Mouse (Mus musculus) kidney, postnatal 0 days (tissue): Measurements from ENCODE around the gene Ccdc115. TPM values are rescaled to one million over a fixed set of nuclear protein-coding genes. Genes with fewer than 3 reads are reported as not detected.

Source experiments
- ATAC-seq: fragments of 200-750 bp; cut with Nextera tagmentation; replicated peaks from 2 replicates; pipeline ENCODE4 v1.8.0; 2017; ENCODE audit warnings: low read depth, moderate number of reproducible peaks, moderate TSS enrichment, moderate library complexity; ENCODE audit not compliant: low FRiP score
- DNase-seq: peaks from one replicate; pipeline ENCODE4 v3.0.0-alpha.2; 2016; ENCODE audit warnings: low spot score
- H3K27ac ChIP-seq: fragments of 300-500 bp; sonication (generic); 2 replicates; pipeline ENCODE4 v1.5.1; 2014; ENCODE audit warnings: mild to moderate bottlenecking
- H3K27me3 ChIP-seq: fragments of 300-500 bp; sonication (generic); 2 replicates; pipeline ENCODE4 v1.6.1; 2014; ENCODE audit warnings: low read length, mixed read lengths; ENCODE audit not compliant: insufficient read depth
- H3K36me3 ChIP-seq: fragments of 300-500 bp; sonication (generic); 2 replicates; pipeline ENCODE4 v1.6.1; 2014; ENCODE audit warnings: low read length, mixed read lengths; ENCODE audit not compliant: insufficient read depth
- H3K4me1 ChIP-seq: fragments of 300-500 bp; sonication (generic); replicated peaks from 2 replicates; pipeline ENCODE4 v1.6.1; 2014; ENCODE audit warnings: antibody characterized with exemption, low read length, mixed read lengths; ENCODE audit not compliant: insufficient read depth
- H3K4me2 ChIP-seq: fragments of 300-500 bp; sonication (generic); 2 replicates; pipeline ENCODE4 v1.6.1; 2014; ENCODE audit warnings: mild to moderate bottlenecking, low read length, moderate library complexity, mixed read lengths
- H3K4me3 ChIP-seq: fragments of 300-500 bp; sonication (generic); replicated peaks from 2 replicates; pipeline ENCODE4 v1.5.1; 2014; ENCODE audit warnings: low read depth, low read length
- H3K9ac ChIP-seq: fragments of 300-500 bp; sonication (generic); 2 replicates; pipeline ENCODE4 v1.6.1; 2014; ENCODE audit warnings: low read depth, low read length
- H3K9me3 ChIP-seq: fragments of 300-500 bp; sonication (generic); replicated peaks from 2 replicates; pipeline ENCODE4 v1.6.1; 2016; ENCODE audit warnings: low read length, inconsistent platforms, mixed read lengths
- CTCF ChIP-seq: IDR thresholded peaks from 2 replicates; pipeline ENCODE4 v1.5.1; 2016; ENCODE audit warnings: antibody characterized with exemption, low read depth, mild to moderate bottlenecking, moderate library complexity
- WGBS: fragments of 180-500 bp; shearing (Covaris S2); extraction: QIAGEN DNeasy Blood & Tissue Kit; methylation state at CpG from one replicate; pipeline ENCODE4 v1.1.7; 2014; 5-methylcytosine and 5-hydroxymethylcytosine counted together
- polyA plus RNA-seq: library from polyadenylated mRNA; unstranded; fragments of >200 nt; fragmentation: Nextera tagmentation; extraction: Ambion mirVana; gene quantifications from 2 replicates; pipeline ENCODE4 v1.2.1, GENCODE M21; 2015

Gene Ccdc115
- polyA plus RNA-seq, 1 experiment from 2014 or later, result 42.7 TPM

DNA sequence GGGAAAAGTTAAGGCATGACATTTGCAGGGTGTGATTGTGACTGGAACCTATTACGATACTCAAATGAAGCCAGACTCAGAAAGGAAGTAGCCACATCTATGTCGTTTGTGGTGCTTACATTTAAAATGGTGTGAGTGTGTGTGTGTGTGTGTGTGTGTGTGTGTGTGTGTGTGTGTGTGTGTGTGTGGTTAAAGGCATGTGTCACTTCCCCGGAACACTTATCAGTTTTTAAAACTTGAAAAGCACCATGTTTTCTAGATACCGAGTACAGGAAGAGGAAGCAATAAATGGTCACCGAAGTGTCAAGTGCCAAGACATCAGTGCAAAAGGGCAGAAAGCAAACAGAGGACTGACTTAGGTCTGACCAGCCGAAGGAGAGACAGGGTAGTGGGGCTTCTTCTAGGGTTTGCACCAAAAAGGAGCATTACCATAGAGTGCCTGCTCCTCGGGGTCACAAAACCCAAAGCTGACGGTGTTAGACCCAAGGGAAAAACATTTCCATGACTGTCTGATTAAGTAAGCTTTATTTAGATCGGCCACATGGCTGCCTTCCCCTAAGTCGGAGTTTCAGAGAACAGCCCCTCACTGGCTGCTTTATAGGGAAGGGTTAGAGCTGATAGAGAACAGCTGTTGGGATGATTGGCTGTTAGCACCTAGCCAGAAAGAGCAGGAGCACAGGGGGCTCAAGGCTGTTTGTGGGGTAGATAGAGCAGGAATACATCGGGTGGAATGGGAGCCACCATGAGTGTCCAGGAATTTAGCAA is 39.6 kb upstream of the Ccdc115 start:
- H3K4me1 ChIP-seq, result no peaks in the 10 kb centered on the region
- no peak overlapping the region for H3K4me2 ChIP-seq
- H3K9me3 ChIP-seq, result no peaks in the 10 kb centered on the region
- no peak overlapping the region for H3K9ac ChIP-seq
- WGBS, result 25% methylated on average over 11 of the region's 11 CpGs
- H3K27ac ChIP-seq, result no peak overlapping the region
- no peak overlapping the region for H3K4me3 ChIP-seq
- TF ChIP-seq CTCF, result no peak
- H3K36me3 ChIP-seq, result no peaks in the 10 kb centered on the region
- DNase-seq (peak; percentile 18), ATAC-seq (no peak)
- no peaks in the 10 kb centered on the region for H3K27me3 ChIP-seq

DNA sequence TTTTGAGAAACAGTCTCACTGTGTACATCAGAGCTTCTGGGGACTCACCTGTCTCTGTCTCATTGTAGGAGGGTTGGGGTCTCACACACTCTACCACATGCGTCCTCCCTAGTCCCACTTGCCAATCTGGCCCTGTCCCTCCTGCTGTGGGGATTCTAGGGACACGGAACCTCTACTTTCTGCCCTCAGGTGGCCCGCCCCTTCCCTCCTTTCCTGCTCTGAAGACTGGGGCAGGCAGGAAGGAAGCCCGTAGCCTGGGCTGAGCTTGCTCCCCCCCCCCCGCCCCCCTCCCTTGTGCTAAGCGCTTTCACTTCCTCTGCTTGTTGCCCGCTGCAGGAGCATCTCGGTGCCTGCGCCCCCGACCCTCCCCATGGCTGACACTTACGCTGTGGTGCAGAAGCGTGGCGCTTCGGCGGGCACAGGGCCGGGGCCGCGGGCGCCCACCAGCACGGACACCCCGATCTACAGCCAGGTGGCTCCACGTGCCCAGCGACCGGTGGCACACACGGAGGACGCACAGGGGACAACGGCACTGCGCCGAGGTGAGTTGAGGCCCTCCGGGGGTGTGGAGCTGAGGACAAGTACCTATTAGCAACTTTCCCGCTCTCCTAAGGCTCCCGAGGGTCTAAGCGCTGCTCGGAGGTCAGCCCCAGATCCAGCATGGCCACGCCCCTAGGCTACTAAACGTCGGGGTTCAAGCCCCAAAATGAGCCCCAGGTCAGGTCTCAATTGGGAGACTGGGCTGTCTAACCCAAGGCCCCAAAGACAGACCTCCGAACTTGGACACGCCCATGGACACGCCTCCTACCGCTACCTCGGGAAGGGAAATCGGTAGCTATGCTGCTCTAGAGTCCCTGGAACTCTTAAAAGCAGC is 33.2 kb upstream of the Ccdc115 start:
- Histone ChIP-seq H3K4me3 (peak overlapping the region; percentile 57), H3K4me1 (no peaks in the 10 kb centered on the region), H3K4me2 (peak overlapping the region; percentile 99), H3K9ac (peak overlapping the region; percentile 54), H3K27ac (no peak overlapping the region), H3K27me3 (no peaks in the 10 kb centered on the region), H3K36me3 (no peaks in the 10 kb centered on the region), H3K9me3 (no peaks in the 10 kb centered on the region)
- DNase-seq (peak; percentile 51), ATAC-seq (peak; percentile 64)
- no peak; the same call in 1 of the 2 replicates for TF ChIP-seq CTCF
- WGBS, result under 1% methylated on average over 39 of the region's 43 CpGs

DNA sequence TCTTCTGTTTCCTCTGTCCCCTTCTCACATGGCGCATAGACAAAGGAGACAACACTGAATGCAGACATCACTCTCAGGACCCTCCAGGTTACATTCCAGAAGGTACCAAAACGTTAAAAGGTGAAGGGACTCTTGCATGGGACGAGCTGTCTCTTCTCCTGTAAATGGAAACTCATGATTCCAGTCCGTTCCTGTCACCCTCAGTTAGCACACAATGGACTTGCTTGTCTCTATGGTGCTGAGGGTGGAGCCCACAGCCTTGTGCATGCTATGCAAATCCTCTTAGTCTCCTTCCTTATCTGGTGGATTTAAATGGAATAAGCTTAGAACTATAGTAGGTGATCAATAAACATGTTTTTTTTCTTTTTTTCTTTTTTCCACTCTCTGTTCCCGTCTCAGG is 30.3 kb upstream of the Ccdc115 start:
- no peak overlapping the region for H3K9ac ChIP-seq
- H3K4me3 ChIP-seq, result no peak overlapping the region
- no peak overlapping the region for H3K4me2 ChIP-seq
- H3K36me3 ChIP-seq, result no peaks in the 10 kb centered on the region
- DNase-seq, result no peak
- H3K4me1 ChIP-seq, result no peaks in the 10 kb centered on the region
- ATAC-seq, result no peak
- no peak for TF ChIP-seq CTCF
- H3K27ac ChIP-seq, result no peak overlapping the region
- H3K27me3 ChIP-seq, result no peaks in the 10 kb centered on the region
- H3K9me3 ChIP-seq, result no peaks in the 10 kb centered on the region
- WGBS, result 82% methylated on average over 5 of the region's 5 CpGs

DNA sequence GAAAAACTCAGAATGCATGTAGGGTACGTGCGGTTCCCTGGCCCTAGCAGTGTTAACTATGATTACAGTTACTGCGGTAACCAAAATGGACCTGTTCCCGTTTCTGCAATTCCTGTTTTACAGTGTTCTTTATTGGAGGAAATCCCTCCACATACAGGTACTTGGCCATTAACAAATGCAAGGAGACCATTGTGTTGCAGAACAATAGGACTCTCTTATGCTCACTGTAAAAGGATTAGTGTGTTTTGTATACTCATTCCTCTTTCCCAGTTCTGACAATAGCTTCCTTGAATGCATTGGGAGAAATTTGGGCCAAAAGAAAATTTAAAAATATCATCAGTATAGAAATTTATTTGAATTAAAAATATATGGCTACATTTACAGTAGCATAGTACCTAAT is 29.0 kb upstream of the Ccdc115 start:
- ATAC-seq (no peak), DNase-seq (no peak)
- no peak overlapping the region for H3K4me2 ChIP-seq
- no peak for TF ChIP-seq CTCF
- H3K9me3 ChIP-seq, result no peaks in the 10 kb centered on the region
- H3K36me3 ChIP-seq, result no peaks in the 10 kb centered on the region
- no peaks in the 10 kb centered on the region for H3K4me1 ChIP-seq
- 87% methylated on average over 4 of the region's 4 CpGs for WGBS
- no peak overlapping the region for H3K9ac ChIP-seq
- no peak overlapping the region for H3K27ac ChIP-seq
- no peaks in the 10 kb centered on the region for H3K27me3 ChIP-seq
- no peak overlapping the region for H3K4me3 ChIP-seq

DNA sequence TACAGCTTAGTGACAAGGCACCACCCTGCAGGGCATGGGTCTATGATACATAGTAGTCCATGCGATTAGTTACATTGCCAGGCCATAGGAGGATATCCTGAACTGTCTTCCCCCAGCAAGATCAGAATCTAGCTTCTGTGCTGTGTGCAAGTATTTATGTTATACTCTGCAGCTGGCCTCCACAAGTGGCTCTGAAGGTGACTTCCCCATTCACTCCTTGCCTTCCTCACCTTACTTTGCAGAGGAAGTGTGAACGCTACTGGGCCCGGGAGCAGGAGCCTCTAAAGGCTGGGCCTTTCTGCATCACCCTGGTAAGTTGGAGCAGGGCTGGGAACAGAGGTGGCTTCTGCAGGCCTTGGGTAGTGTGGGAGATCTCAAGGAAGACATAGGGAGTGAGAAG is 28.6 kb upstream of the Ccdc115 start:
- Histone ChIP-seq H3K4me1 (no peaks in the 10 kb centered on the region), H3K9me3 (no peaks in the 10 kb centered on the region), H3K4me2 (no peak overlapping the region), H3K9ac (no peak overlapping the region), H3K27me3 (no peaks in the 10 kb centered on the region), H3K4me3 (no peak overlapping the region), H3K36me3 (no peaks in the 10 kb centered on the region), H3K27ac (no peak overlapping the region)
- no peak for DNase-seq
- TF ChIP-seq CTCF, result no peak
- ATAC-seq, result no peak
- WGBS, result 58% methylated on average over 3 of the region's 3 CpGs

DNA sequence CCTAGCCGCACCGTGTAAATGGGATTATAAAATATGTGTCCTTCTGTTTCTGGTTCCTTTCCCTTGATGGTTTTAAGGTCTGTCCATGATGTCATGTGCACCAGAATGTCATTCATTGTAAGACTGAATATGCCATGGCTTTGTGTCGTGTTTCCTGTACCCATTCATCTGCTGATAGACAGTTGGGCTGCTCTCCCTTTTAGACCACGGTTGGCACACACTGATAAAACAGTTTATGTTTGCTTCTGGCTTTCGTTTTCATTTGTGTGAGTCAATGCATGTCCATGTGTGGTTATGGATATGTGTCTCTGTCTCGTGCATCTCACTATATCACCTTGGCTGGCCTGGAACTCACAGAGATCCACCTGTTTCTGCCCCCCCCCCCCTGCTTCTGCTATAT is 26.0 kb upstream of the Ccdc115 start:
- Histone ChIP-seq H3K36me3 (no peaks in the 10 kb centered on the region), H3K4me3 (no peak overlapping the region), H3K9ac (no peak overlapping the region), H3K9me3 (no peaks in the 10 kb centered on the region), H3K27ac (no peak overlapping the region), H3K27me3 (no peaks in the 10 kb centered on the region), H3K4me2 (no peak overlapping the region), H3K4me1 (no peaks in the 10 kb centered on the region)
- DNase-seq (no peak), ATAC-seq (no peak)
- TF ChIP-seq CTCF, result no peak
- WGBS, result 77% methylated on average over 6 of the region's 6 CpGs
